8 mouse cellular contexts compared by ENCODE assay signal in genomic region chr7:46013266-46014010, GRCm38 (mm10). TPM values are rescaled to one million over a fixed set of nuclear protein-coding genes. Genes with fewer than 3 reads are reported as not detected.
DNase-seq lines count a peak whose midpoint lies in the region; ATAC-seq and TF ChIP-seq lines count a peak whose summit lies in the region.

No protein-coding gene starts in this region.

- no peaks in the 10 kb centered on the region for H3K36me3 ChIP-seq in embryonic facial prominence, embryonic 10.5 days (replicated peaks)
- no peaks in the 10 kb centered on the region for H3K36me3 ChIP-seq in heart, embryonic 11.5 days (ENCODE audit: control insufficient read depth, insufficient read depth, low read length)
- no peaks in the 10 kb centered on the region for H3K36me3 ChIP-seq in midbrain, embryonic 11.5 days (ENCODE audit: control insufficient read depth, insufficient read depth, low read length)

- H3K27ac ChIP-seq in layer of hippocampus, adult 2 months, result peak overlapping the region; percentile 73
- H3K27ac ChIP-seq in embryonic facial prominence, embryonic 10.5 days (replicated peaks), result peak overlapping the region; percentile 78
- no peak overlapping the region; the same call in 1 of the 2 replicates for H3K27ac ChIP-seq in heart, embryonic 11.5 days (ENCODE audit: low read depth, low read length)
- H3K27ac ChIP-seq in midbrain, embryonic 11.5 days (ENCODE audit: low read depth, low read length), result 0 out of 2 replicates have a peak overlapping the region, but pooled peaks have one; percentile 25

- no peak for TF ChIP-seq CTCF in layer of hippocampus, adult 2 months (conservative IDR thresholded peaks at IDR 0.05)

- 16% methylated on average over 9 of the region's 9 CpGs for WGBS in embryonic facial prominence, embryonic 10.5 days
- 22% methylated on average over 9 of the region's 9 CpGs for WGBS in heart, embryonic 11.5 days (ENCODE audit: insufficient replicate concordance)
- 14% methylated on average over 9 of the region's 9 CpGs for WGBS in midbrain, embryonic 11.5 days

- peaks cover 33% of the 10 kb centered on the region for H3K4me1 ChIP-seq in embryonic facial prominence, embryonic 10.5 days
- no peaks in the 10 kb centered on the region; the same call in 1 of the 2 replicates for H3K4me1 ChIP-seq in heart, embryonic 11.5 days (ENCODE audit: control insufficient read depth, insufficient read depth, low read length)
- H3K4me1 ChIP-seq in midbrain, embryonic 11.5 days (ENCODE audit: control insufficient read depth, insufficient read depth, low read length), result peaks cover 6% of the 10 kb centered on the region

- no peak overlapping the region for H3K4me3 ChIP-seq in layer of hippocampus, adult 2 months
- H3K4me3 ChIP-seq in embryonic facial prominence, embryonic 10.5 days, result peak overlapping the region; percentile 11; the same call in 1 of the 2 replicates
- no peak overlapping the region for H3K4me3 ChIP-seq in heart, embryonic 11.5 days (ENCODE audit: low read depth, low read length)
- no peak overlapping the region for H3K4me3 ChIP-seq in midbrain, embryonic 11.5 days (ENCODE audit: low read depth, low read length)

- no peaks in the 10 kb centered on the region for H3K9me3 ChIP-seq in embryonic facial prominence, embryonic 10.5 days
- H3K9me3 ChIP-seq in heart, embryonic 11.5 days (replicated peaks; ENCODE audit: control insufficient read depth, low read length), result no peaks in the 10 kb centered on the region
- no peaks in the 10 kb centered on the region for H3K9me3 ChIP-seq in midbrain, embryonic 11.5 days (ENCODE audit: control insufficient read depth, low read length)

- H3K9ac ChIP-seq in heart, embryonic 11.5 days (ENCODE audit: low read depth, low read length), result no peak overlapping the region
- no peak overlapping the region for H3K9ac ChIP-seq in midbrain, embryonic 11.5 days (ENCODE audit: low read length)

- ATAC-seq in heart, embryonic 11.5 days (replicated peaks; ENCODE audit: insufficient number of reproducible peaks, low FRiP score, low TSS enrichment), result 0 out of 2 replicates have a peak, but pooled peaks have one; percentile 39
- ATAC-seq in midbrain, embryonic 11.5 days (ENCODE audit: low FRiP score), result peak; percentile 55
- no peak for ATAC-seq in erythroblast, adult 5-6 weeks (replicated peaks; ENCODE audit: low FRiP score, poor library complexity, severe bottlenecking)

- H3K27me3 ChIP-seq in embryonic facial prominence, embryonic 10.5 days (replicated peaks; ENCODE audit: low read depth, poor library complexity, severe bottlenecking), result 0 out of 2 replicates have a peak, but pooled peaks cover 1% of the 10 kb centered on the region
- no peaks in the 10 kb centered on the region for H3K27me3 ChIP-seq in heart, embryonic 11.5 days (ENCODE audit: control insufficient read depth, insufficient read depth, low read length)
- no peaks in the 10 kb centered on the region for H3K27me3 ChIP-seq in midbrain, embryonic 11.5 days (ENCODE audit: control insufficient read depth, insufficient read depth, low read length)

- no peak for DNase-seq in layer of hippocampus, adult 2 months (ENCODE audit: low spot score in 2 of 2)
- DNase-seq in layer of hippocampus, adult 9-10 months (ENCODE audit: low spot score), result no peak
- peak; percentile 79 for DNase-seq in embryonic facial prominence, embryonic 10.5 days (ENCODE audit: low spot score)
- DNase-seq in layer of hippocampus, adult 9-11 months, result peak; percentile 31
- DNase-seq in midbrain, embryonic 11.5 days (ENCODE audit: low spot score, missing footprints), result peak; percentile 92
- no peak for DNase-seq in cerebellum, adult 9-10 months

- no peak overlapping the region for H3K4me2 ChIP-seq in heart, embryonic 11.5 days
- no peak overlapping the region for H3K4me2 ChIP-seq in midbrain, embryonic 11.5 days

RNA-seq across cellular contexts. Expression of gene Abcc6, which starts 16.7 kb away (rescaled TPM):
- 1 to 10 TPM; 1.7 to 2.9 TPM for total RNA-seq in layer of hippocampus, adult 2 months (2021)
- polyA plus RNA-seq in embryonic facial prominence, embryonic 10.5 days (2016; fragmentation: Nextera tagmentation; extraction: Ambion mirVana), result 0.10 TPM in 1 of 2 replicates, not detected in the other
- polyA plus RNA-seq in heart, embryonic 11.5 days (2014; fragmentation: Nextera tagmentation; extraction: Ambion mirVana), result 0.04 TPM in 2 replicates
- polyA plus RNA-seq in midbrain, embryonic 11.5 days (2014; fragmentation: Nextera tagmentation; extraction: Ambion mirVana), result 0.03 and 0.44 TPM in 2 replicates
- not detected in 2 replicates for total RNA-seq in erythroblast, adult 5-6 weeks (2015; ENCODE audit: low replicate concordance)
- not detected in 2 replicates for total RNA-seq in erythroblast, adult 5-6 weeks (2017; ENCODE audit: low replicate concordance)

RNA-seq across cellular contexts. Expression of gene Nomo1, which starts 20.1 kb away (rescaled TPM):
- total RNA-seq in layer of hippocampus, adult 2 months (2021), result 100 to 1,000 TPM; 102 to 103 TPM
- 26.8 and 30.6 TPM in 2 replicates for polyA plus RNA-seq in embryonic facial prominence, embryonic 10.5 days (2016; fragmentation: Nextera tagmentation; extraction: Ambion mirVana)
- polyA plus RNA-seq in heart, embryonic 11.5 days (2014; fragmentation: Nextera tagmentation; extraction: Ambion mirVana), result 19.2 and 20.8 TPM in 2 replicates
- 13.9 and 14.1 TPM in 2 replicates for polyA plus RNA-seq in midbrain, embryonic 11.5 days (2014; fragmentation: Nextera tagmentation; extraction: Ambion mirVana)
- 5.4 and 9.2 TPM in 2 replicates for total RNA-seq in erythroblast, adult 5-6 weeks (2015; ENCODE audit: low replicate concordance)
- 6.1 and 8.5 TPM in 2 replicates for total RNA-seq in erythroblast, adult 5-6 weeks (2017; ENCODE audit: low replicate concordance)

Comparison
In these comparisons a context has a peak if more than half of its experiments do, and no peak if none do; other contexts are left out.
1. DNase-seq: peak in embryonic facial prominence, embryonic 10.5 days (single experiment), layer of hippocampus, adult 9-11 months (single experiment) and midbrain, embryonic 11.5 days (single experiment); none in layer of hippocampus, adult 2 months (0 of 2), layer of hippocampus, adult 9-10 months (single experiment) and cerebellum, adult 9-10 months (single experiment).